Mouse (Mus musculus): ENCODE measurements around the gene Pou2f2.

The Pou2f2 gene

DNA sequence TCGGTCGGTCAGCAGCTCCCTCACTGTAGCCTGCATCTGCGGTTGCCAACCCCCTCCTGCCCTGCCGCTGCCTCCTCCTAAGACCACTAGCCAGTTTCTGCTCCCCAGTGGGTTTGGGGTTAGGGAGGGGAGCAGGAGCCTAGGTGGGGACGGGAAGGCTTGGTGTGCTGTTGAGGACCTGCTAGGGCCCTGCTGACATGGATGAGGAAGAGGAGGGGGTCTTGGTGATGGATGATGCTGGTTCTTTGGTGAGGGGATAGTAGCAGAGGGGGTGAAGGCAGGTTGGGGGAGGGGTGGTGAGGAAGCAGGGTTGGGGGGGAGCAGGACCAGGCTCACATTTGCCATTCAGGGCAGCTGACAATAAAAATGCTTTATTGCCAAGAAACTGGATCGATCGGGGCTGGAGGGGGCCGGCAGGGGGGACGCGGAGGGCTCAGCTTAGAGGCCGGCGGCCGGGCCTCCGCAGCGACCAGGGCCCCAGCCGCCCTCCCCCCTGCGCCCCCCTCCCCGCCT, 29.3 kb downstream of the Pou2f2 start:
- DNase-seq (ENCODE audit: low spot score in 2 of 2), result no peak

DNA sequence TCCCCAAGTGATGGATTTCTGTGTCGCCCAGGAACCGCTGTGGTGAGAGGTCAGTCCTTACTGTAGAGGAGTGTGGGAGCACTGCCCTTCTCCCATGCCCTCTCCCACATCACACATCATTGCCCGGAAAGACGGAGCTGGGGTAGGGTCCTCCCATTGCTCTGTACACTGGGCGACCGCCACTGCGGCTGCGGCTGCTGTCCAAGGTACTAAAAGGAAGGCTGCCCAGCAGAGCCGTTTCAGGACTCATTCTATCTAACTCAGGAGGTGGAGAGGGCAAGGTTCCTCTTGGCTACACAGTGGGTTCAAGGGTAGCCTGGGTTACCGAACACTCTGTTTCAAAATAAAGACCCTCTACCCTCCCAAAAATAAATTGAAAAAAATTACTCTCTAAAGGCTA, 33.6 kb downstream of the Pou2f2 start:
- DNase-seq (ENCODE audit: low spot score in 2 of 2), result peak in 1 of 2 experiments; percentile 22

DNA sequence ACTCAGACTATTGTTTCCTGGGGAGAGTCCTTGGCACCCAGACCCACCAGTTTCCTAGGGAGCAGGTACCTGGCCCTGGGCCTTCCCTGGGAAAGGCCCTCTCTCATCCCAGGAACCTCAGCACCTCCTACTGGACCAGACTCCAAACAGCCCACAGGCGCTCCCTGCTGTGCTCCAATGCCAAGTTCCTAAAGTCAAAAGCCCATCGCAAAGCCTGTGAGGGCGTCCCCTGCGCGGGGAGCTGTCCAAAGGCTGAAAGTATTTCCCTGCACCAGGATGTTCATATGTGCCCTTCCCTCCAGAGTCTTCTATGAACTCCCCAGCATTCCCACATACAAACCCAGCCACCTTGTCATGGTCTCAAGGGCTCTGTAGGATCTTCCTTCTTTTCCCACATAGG, 37.8 kb downstream of the Pou2f2 start:
- peak in 1 of 2 experiments; percentile 32 for DNase-seq (ENCODE audit: low spot score in 2 of 2)

DNA sequence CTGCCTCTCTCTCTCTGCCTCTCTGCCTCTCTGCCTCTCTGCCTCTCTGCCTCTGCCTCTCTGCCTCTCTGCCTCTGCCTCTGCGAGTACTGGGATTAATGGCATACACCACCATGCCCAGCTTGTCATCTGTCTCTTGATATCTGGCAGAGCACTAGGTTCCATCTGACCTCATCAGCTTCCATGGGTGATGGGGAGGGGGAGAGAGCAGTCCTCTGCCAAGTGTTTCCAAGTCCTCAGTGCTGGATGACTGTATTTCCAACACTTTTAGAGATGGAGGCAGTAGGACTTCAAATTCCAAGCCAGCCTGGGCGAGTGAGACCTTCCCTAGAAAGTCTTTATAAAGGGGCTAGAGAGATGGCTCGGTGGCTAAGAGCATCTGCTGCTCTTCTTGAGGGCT, 42.0 kb downstream of the Pou2f2 start:
- DNase-seq (ENCODE audit: low spot score in 2 of 2), result no peak

DNA sequence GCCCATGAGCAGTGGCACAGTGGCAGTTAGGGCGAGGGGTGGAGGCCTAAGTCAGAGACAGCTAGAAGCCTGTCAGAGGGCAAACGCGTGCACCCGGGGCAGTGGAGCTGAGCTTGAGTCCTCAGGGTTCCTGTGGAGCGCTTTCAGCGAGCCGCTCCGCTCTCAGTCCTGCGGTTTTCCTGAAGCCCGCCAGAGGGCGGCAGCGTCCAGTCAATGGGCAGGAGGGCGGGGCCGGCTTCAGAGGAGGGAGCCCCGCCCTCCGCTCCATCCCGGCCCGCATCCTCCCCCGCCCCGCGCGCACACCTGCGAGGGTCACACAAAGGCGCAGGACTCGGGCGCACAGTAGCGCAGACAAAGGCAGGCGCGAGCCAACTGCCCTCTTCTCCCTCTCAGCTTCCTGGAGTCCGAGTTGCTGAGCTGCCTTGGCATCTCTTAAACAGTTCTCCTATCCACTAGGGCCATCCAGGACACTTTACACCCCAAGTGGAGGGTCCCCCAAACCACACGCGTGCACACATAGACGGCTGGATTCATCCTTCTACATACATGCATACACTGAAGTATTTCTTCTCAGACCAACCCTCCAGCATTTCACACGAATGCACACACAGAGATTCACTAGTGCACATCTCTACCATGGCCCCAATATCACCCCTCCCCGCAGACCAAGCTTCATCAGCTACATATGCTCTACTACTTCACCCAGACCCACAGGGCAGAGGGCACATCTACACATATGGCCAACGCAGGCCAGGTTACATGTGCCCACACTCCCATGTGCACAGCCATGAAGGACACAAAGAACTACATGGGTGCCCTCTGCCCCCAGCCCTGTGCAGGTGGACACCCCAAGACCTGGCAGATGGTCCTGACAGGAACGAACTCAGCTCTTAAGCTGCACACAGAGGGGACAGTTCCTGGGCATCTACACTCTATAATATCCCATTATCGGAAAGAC, 46.2 kb downstream of the Pou2f2 start:
- DNase-seq (ENCODE audit: low spot score in 2 of 2), result peak; percentile 73 to 85

DNA sequence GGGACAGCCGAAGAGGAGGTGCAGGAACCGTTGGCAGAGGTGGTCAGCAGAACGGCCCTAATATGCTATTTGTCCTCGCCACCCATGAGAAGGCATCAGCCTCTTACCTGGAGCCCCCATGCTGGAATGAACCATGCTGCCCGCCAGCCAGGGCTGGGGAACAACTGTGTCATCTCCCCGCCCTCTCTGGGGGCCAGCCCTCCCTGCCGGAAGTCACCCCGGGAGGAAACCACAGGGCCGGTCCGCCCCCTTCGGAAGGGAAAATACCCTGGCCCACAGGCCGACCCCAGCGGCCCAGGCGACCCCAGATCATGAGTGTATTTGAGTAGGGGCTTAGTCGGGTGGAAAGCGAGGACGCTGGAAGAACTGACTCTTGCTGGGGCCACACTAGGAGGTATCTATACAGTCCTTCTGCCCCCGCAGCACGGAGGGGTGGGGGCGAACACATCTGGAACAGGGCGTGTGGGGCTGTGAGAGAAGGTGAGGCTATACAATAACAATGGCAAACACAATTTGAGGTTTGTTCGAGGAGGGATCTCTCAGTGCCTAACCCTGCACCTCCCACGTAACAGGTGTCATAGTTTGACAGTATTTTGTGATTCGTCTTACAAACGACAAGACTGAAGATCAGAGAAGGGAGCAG, 47.1 kb downstream of the Pou2f2 start:
- DNase-seq (ENCODE audit: low spot score in 2 of 2), result peak; percentile 62 to 64

DNA sequence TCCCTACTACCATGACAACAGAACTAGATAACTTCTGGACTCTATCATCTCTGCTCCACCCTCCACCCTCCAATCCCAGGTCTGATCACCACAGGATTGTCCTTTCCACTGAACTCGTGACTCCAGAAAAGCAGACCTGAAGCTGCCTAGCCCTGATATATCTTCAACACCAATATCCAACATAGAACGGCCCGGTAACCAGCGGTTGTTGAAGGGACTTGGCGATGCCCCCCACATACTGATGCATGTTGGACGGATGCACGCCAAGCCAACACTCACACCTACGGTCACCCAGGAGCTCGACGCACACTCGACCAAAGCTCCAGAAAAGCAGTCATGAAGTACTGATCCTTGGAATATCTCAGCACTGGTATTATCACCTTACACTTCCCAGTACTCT, 48.3 kb downstream of the Pou2f2 start:
- no peak for DNase-seq (ENCODE audit: low spot score in 2 of 2)

DNA sequence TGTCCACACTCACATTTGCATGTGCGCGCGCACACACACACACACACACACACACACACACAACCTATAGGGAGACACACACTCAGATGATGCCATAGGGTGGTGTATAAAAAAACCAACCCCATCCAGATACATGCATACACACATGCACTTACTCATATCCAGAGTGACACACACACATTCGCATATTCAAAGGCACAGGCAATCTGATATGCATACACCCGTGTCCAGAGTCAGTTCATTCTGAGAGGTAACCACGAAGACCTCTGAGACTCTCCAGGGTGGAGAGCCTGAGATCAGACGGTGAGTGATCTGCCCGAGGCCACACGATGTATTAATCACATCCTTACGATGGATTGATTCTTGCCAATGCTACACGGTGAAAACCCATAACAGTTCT, 49.0 kb downstream of the Pou2f2 start:
- no peak for DNase-seq (ENCODE audit: low spot score in 2 of 2)

DNA sequence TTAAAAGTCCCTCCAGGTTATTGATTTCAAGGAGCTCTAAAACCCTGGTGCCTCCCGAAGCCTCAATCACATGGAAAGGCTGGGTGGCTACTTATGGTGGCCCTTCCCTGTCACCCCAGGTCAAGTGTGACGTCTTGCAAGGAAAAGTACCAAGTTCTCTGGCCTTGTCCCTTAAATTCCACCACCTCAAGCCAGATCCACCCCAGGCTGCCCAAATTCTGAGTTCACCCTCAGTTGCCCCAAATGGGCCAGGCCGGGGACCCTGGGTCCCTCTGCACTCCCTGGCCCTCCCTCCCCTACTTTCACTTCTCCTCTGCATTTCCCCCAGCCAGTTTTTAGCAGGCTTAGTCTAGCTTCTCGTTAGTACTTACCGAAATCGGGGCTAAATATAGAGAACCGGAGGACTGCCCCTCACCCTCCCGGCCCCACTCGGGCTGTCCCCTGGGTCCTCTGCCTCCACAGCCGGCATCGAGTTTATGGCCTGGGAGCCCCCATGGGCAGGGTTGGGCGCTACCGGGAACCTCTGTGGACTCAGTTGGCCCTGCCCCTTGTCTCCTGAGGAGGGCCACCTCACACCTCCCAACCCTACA, 50.0 kb downstream of the Pou2f2 start:
- DNase-seq (ENCODE audit: low spot score in 2 of 2), result peak; percentile 57 to 59

DNA sequence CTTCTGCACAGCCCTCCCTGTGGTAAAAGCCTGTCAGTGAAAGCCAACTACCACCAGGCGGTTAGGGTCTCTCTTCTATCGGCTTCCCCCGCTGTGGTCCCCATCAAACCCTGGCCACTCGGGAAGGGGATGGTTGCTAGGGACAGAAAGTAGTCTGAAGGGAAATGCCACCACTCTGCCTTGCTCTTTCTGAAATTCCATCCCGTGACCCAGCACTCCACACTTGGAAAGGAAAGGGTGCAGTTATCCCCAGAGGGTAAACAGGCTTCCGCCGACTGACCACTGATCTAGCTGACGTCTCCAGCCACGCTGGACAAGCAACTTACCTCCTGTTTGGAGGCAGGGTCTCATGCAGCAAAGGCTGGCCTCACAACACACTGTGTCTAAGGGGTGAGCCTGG, 51.6 kb downstream of the Pou2f2 start:
- no peak for DNase-seq (ENCODE audit: low spot score in 2 of 2)

DNA sequence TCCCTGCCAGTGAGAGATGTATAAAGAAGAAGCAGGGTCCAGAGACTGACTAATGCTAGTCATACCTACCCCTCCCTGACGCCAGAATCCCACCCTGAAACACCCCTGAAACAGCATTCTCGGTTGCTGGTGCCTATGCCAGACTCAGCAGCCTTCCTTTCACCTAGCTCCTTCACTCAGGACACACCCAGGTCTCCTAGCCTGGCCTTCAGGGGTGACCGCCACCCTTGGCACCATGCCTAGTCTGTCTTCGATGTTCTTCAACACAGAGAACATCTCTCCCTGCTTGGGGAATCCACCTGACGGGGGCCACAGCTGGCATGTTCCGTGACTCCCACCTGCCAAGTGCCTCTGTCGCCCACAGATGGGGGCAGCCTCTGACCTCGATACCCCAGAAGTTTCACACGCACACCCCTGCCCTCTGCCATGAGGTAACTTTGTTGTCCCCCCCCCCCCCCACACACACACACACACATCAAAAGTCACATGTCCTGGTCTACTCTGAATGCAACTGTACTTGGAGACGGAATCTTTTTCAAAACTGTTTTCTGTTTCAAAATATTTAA, 53.7 kb downstream of the Pou2f2 start:
- DNase-seq (ENCODE audit: low spot score in 2 of 2), result no peak

DNA sequence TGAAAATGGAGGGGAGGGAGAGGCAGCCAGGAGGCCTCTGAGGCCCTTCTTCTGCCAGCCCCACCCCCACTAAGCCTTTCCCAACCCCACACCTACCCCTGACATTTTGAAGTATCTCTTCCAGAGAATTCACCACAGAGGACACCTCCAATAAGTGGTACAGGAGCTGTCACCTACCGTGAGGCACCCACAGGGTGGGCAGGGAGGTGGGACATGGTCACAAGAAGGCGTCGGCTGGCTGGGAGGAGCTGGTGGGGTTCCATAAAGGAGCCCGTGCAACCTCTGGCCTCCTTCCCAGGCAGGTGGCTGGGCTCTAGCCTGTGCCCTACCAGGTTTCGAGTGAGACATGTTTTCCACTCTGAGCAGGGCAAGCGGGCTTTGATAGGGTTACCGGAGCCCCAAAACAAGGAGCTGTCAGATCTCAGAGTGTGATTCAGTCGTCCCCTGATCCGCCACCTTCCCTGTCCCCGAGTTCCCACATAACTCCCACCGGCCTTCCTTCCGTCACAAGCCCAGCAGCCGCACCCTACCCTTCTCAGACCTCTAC, 58.2 kb downstream of the Pou2f2 start:
- no peak for DNase-seq (ENCODE audit: low spot score in 2 of 2)

DNA sequence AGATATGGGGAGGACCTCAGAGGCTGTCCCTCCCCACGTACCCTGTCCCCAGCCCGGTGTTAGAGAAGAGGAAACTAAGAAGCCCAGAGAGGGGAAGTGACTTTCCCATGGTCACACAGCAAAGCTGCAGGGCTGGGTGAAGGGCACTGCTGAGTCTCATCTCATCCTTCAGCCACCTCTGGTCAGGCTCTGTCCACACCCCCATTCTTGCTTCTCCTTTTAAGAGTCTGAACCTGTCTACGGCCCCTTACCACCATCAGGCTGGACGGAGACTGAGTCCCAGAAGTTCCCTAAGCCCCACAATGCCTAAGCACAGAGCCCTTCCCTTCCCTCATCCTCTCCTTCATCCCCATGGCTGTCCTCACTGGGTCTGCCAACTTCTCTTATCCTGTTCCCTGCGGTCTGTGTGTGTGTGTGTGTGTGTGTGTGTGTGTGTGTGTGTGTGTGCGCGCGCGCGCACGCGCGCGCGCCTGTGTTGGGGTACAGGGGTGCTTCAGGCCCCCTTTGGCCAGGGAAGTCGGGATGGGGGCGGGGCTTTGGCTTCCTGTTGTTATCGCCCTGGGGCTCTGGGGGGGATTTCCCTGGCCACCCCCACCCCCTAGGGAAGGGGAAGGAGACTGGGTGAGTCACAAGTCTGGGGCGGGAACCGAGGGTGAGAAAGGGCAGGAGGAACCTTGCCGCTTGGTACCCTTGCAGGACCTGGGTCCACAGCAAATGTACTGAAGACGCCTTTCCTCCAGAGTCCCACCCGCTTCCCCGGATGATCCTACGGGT, 59.3 kb downstream of the Pou2f2 start:
- DNase-seq (ENCODE audit: low spot score in 2 of 2), result peak; percentile 43 to 56

DNA sequence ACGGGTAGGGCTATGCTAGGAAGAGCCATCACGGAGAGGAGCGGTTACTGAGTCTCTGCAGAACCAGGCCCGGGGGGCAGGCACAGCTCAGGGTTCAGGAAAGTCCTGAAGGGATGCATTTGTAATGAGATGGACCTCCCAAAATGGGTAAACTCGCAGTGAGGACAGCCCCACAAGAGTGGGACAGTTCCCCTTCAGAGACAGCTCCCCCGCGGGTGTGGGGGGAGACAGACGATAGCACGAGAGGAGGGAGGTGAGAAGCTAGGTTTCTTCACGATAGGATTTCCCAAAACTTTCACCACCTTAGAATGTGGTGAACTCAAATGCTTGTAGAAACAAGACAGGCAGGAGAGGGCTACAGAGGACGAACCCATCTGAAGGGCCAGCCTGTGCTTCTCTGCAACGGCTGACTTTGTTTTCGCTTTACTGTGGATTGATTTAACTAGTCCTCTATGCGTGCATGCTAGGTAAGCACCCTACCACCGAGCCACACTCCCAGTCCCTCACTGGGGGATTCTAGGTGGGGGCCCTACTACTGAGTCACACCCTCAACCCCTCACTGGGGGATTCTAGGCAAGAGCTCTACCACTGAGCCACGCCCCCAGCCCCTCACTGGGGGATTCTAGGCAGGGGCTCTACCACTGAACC, 66.4 kb downstream of the Pou2f2 start:
- no peak for DNase-seq (ENCODE audit: low spot score in 2 of 2)

DNA sequence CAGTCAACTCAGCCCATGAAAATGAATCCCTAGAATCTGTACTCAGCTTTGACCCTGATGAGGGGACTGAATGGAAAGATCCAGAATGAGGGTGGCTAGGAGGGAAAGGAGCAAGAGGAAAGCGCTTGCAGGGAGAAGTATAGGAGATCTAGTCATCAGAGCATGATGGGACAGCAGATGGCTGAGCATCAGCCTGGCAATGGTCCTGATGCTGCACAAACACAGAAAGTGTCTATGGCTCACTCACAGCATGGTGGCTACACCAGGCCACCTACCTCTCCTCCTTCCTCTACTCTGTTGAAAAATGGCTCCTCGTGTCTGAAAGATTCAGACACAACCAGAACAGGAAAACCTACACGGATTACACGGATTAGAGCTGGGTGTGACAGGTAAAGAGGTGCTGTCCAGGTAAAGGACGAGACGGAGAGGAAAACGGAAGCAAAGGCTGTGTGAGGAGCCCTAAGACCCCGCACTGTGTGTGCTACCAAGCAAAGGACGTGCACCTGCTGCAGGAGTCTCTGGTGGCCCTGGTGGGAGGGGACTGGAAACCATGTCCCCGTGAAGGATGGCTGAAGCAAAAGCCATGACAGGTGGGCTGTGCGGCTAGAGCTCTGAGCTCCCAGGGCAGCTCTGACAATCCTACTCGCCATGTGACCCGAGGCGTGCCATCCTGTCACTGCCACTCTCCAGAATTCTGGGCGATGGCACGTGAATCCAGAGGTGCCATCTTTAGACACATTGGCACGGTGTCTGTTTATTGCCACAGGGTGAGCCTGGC, 67.2 kb downstream of the Pou2f2 start:
- no peak for DNase-seq (ENCODE audit: low spot score in 2 of 2)

DNA sequence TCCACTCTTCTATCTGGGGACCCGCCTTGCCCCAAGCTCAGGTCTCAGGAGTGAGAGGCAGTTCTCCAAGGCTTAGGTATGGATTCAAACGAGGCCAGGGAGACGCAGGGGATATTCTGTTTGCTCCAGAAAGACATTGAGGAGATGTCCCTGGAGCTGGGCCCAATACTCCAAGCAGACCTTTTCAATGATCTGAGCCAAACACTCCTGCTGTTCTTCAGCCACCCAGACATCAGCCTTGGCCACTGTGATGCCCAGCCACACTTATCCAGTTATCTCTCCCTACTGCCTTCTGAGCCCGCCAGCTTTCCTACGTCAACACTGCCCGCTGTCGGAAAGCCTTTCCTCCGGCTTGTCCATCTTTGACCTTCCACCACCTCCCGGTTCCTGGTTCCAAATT, 69.2 kb downstream of the Pou2f2 start:
- DNase-seq (ENCODE audit: low spot score in 2 of 2), result no peak

DNA sequence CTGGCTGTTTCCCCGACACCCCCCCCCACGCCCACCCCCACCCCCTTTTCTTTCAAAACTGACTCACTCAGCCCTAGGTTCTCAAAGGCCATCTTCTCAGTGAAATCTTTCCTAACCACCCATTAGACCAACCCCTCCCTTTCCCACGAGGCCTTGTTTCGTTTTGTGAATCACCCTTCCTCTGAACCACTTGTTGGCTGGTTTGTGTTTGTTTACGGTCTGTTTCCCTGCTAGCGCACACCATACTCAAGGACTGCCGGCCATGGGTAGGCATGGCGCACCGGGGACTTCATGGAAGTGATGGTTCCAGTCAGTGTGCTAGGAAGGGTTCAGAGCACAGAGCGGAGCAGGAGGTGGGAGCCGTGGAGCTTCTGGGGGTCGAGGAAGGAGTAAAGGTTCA, 70.2 kb downstream of the Pou2f2 start:
- no peak for DNase-seq (ENCODE audit: low spot score in 2 of 2)

DNA sequence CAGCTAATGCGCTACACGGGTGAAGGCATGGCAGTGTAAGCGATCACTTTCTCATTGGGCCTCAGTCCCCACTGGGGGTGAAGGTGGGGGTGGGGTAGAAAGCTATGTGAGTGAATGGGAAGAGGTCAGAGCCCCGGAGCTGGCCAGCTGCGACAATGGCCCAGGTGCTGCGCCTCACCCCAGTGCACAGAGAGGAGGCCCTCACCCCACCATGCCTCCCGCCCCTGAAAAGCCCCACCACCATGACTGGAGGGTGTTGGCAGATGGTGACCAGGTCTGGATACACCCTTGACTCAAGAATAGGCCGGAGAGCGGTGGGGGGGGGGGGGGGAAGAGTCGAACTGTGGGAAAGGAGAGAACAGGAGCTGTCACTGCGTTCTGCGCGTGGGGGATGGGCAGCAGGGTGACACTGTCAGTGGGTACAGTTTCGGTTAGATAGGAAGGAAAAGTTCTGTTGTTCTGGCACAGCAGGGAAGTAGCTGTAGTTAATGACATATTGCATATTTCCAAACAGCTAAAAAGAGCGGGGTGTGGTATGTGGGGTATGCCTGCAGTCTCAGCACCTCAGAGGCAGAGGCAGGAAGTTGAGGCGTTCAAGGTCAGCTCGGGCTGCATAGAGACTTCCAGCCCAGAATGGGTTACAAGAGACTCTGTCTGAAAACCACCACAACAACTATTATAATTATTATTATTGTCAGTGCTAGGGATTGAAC, 72.6 kb downstream of the Pou2f2 start:
- DNase-seq (ENCODE audit: low spot score in 2 of 2), result no peak

Measured in spleen, postnatal 14 days (tissue).